Mouse (Mus musculus): ENCODE measurements around the gene Tstd2.

GRCm38 (mm10) chr4:46185890-46186289, 47.4 kb upstream of the Tstd2 start:
- TF ChIP-seq ZC3H11A (IDR thresholded peaks at IDR 0.05; ENCODE audit: borderline replicate concordance, low read depth, low read length) = no peak
- TF ChIP-seq ZNF384 (IDR thresholded peaks at IDR 0.05; ENCODE audit: low read depth, low read length) = no peak
- no peak for TF ChIP-seq HCFC1 (IDR thresholded peaks at IDR 0.05; ENCODE audit: borderline replicate concordance, insufficient read depth, low read length)
- TF ChIP-seq MAFK (IDR thresholded peaks at IDR 0.05; ENCODE audit: insufficient read depth, low read depth, low read length) = no peak

Data from ES-E14 (cell line).